Mouse (Mus musculus) ES-E14 (cell line): ENCODE data around the gene Tbc1d2b. TPM values are rescaled to one million over a fixed set of nuclear protein-coding genes. Genes with fewer than 3 reads are reported as not detected.
A peak's percentile ranks its signal among the peaks of the same experiment; 100 is the strongest.

ENCODE experiments used
- DNase-seq: peaks from one replicate; pipeline ENCODE4 v3.0.0-alpha.2; 2013; ENCODE audit warnings: low read depth, low spot score
- H3K27ac ChIP-seq: 2 replicates; pipeline ENCODE4 v1.5.1; 2012; ENCODE audit warnings: low read depth, mild to moderate bottlenecking, low read length, moderate library complexity, mixed read lengths; ENCODE audit not compliant: poor library complexity, insufficient read depth, severe bottlenecking
- H3K36me3 ChIP-seq: 2 replicates; pipeline ENCODE4 v1.6.1; 2012; ENCODE audit warnings: mild to moderate bottlenecking, low read length, moderate library complexity, mixed read lengths; ENCODE audit not compliant: control insufficient read depth, poor library complexity, insufficient read depth, severe bottlenecking
- H3K4me1 ChIP-seq, 2 experiments: fragments of 150-350 bp in 1 of 2; sonication (generic) in 1 of 2; 2 replicates each; pipeline ENCODE4 v1.6.1; 2012; ENCODE audit warnings: low read length in 2 of 2, mild to moderate bottlenecking in 1 of 2, mixed read lengths in 1 of 2; ENCODE audit not compliant: control insufficient read depth in 2 of 2, insufficient read depth in 2 of 2, poor library complexity in 1 of 2
- H3K4me3 ChIP-seq, 2 experiments: fragments of 150-350 bp in 1 of 2; sonication (generic) in 1 of 2; 2 replicates each; pipeline ENCODE4 v1.5.1; 2012; ENCODE audit warnings: low read length in 2 of 2, low read depth in 1 of 2, mild to moderate bottlenecking in 1 of 2, mixed read lengths in 1 of 2; ENCODE audit not compliant: insufficient read depth in 1 of 2, poor library complexity in 1 of 2, severe bottlenecking in 1 of 2
- H3K9ac ChIP-seq: 2 replicates; pipeline ENCODE4 v1.6.1; 2012; ENCODE audit warnings: low read depth, mild to moderate bottlenecking, low read length, mixed read lengths; ENCODE audit not compliant: poor library complexity, insufficient read depth, severe bottlenecking
- H3K9me3 ChIP-seq: fragments of 150-350 bp; sonication (generic); 2 replicates; pipeline ENCODE4 v1.6.1; 2012; ENCODE audit warnings: low read depth, mild to moderate bottlenecking, low read length; ENCODE audit not compliant: control insufficient read depth, insufficient read depth
- CHD2 ChIP-seq: IDR thresholded peaks from 2 replicates; pipeline ENCODE4 v1.6.1; 2014; ENCODE audit warnings: mild to moderate bottlenecking, low read depth, low read length, inconsistent platforms
- HCFC1 ChIP-seq: IDR thresholded peaks from 2 replicates; pipeline ENCODE4 v1.6.1; 2012; ENCODE audit warnings: low read length, inconsistent platforms, borderline replicate concordance; ENCODE audit not compliant: insufficient read depth
- MAFK ChIP-seq: IDR thresholded peaks from 2 replicates; pipeline ENCODE4 v1.6.1; 2014; ENCODE audit warnings: mild to moderate bottlenecking, low read depth, low read length, inconsistent platforms; ENCODE audit not compliant: insufficient read depth
- ZC3H11A ChIP-seq: IDR thresholded peaks from 2 replicates; pipeline ENCODE4 v1.6.1; 2012; ENCODE audit warnings: low read depth, mild to moderate bottlenecking, inconsistent platforms, low read length, borderline replicate concordance
- ZNF384 ChIP-seq: IDR thresholded peaks from 2 replicates; pipeline ENCODE4 v1.6.1; 2012; ENCODE audit warnings: low read depth, low read length, inconsistent platforms
- in situ Hi-C, 2 experiments: fragments of 600-800 bp; cut with MboI; formaldehyde crosslinking; loops; one replicate each; pipeline ENCODE4 v1.15.1; 2025; ENCODE audit warnings: low sequenced_read_pairs in 2 of 2, inconsistent platforms in 1 of 2; ENCODE audit not compliant: unreplicated experiment in 2 of 2
- total RNA-seq: library from RNA; depleted of rRNA; stranded (reverse); fragments of 300-350 nt; gene quantifications from 2 replicates; pipeline ENCODE4 v1.2.3, GENCODE M21; 2012

The Tbc1d2b gene
- total RNA-seq, 1 experiment = 10.2 TPM

DNA sequence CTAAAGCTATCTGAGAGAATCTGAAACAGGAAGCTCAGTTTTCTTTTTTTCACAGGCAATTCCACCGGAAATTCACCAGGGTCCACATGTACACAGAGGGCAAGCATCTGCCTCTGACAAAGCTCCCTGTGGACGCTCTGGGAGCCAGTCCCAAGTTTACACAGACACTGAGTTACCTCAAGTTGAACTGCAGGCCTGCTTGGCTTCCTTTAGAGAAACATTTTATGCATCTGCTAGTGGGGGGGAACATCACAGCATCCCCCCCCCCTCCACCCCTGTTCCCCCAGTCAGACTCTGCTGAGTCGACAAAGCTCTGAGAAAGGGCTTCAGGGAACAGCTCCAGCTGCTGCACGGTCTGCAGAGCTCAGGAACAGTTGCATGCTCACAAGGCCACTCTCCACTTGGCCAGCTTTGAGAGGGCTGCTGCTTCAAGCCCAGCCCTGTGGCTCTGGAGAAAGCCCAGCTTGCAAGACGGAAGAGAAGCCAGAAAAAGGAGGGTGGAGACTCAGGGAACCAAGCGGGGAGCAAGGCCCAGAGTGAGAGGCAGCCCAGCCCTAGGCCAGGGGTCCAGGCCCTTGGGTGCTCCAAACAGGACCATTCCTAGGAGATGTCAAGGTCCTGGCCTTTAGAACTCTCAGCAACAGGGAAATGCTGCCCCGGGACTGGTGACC, 1.5 kb downstream of the Tbc1d2b start:
- TF ChIP-seq ZC3H11A (no peak), CHD2 (no peak), ZNF384 (no peak), MAFK (no peak), HCFC1 (no peak)
- Histone ChIP-seq H3K9me3 (no peaks in the 10 kb centered on the region), H3K4me1 (peaks cover 0 to 6% of the 10 kb centered on the region in 2 experiments; a peak in 2 of 4 replicates), H3K9ac (no peak overlapping the region), H3K27ac (no peak overlapping the region), H3K36me3 (no peaks in the 10 kb centered on the region), H3K4me3 (peak overlapping the region in 1 of 2 experiments; percentile 89; a peak in 2 of 4 replicates)
- in situ Hi-C loops = no loop called here
- no peak for DNase-seq

- H3K36me3 ChIP-seq = no peaks in the 10 kb centered on the region
- in situ Hi-C loops = no loop called here
- peaks cover 0 to 7% of the 10 kb centered on the region in 2 experiments; a peak in 2 of 4 replicates for H3K4me1 ChIP-seq
- no peaks in the 10 kb centered on the region for H3K9me3 ChIP-seq
- no peak for TF ChIP-seq MAFK
- TF ChIP-seq CHD2 = no peak
- no peak for TF ChIP-seq ZNF384
- no peak for TF ChIP-seq ZC3H11A
- no peak overlapping the region for H3K9ac ChIP-seq
- DNase-seq = no peak
- no peak overlapping the region for H3K4me3 ChIP-seq
- no peak overlapping the region for H3K27ac ChIP-seq
Observed at GRCm38 (mm10) chr9:90266926-90267325, 3.7 kb downstream of the Tbc1d2b start.

- H3K4me3 ChIP-seq = no peak overlapping the region
- in situ Hi-C loops = no loop called here
- H3K4me1 ChIP-seq = peaks cover 0 to 4% of the 10 kb centered on the region in 2 experiments; a peak in 2 of 4 replicates
- H3K36me3 ChIP-seq = no peaks in the 10 kb centered on the region
- DNase-seq = no peak
- no peak overlapping the region for H3K9ac ChIP-seq
- no peaks in the 10 kb centered on the region for H3K9me3 ChIP-seq
- TF ChIP-seq CHD2 (no peak), MAFK (no peak), ZC3H11A (no peak), HCFC1 (no peak), ZNF384 (no peak)
- no peak overlapping the region for H3K27ac ChIP-seq
Observed at GRCm38 (mm10) chr9:90266059-90266458, 4.5 kb downstream of the Tbc1d2b start.

GRCm38 (mm10) chr9:90265322-90266039, 5.1 kb downstream of the Tbc1d2b start:
- in situ Hi-C loops = no loop called here
- Histone ChIP-seq H3K36me3 (no peaks in the 10 kb centered on the region), H3K27ac (no peak overlapping the region), H3K9ac (no peak overlapping the region), H3K4me3 (no peak overlapping the region), H3K9me3 (no peaks in the 10 kb centered on the region), H3K4me1 (peaks cover 0 to 4% of the 10 kb centered on the region in 2 experiments; a peak in 2 of 4 replicates)
- no peak for TF ChIP-seq HCFC1
- no peak for TF ChIP-seq MAFK
- no peak for TF ChIP-seq ZNF384
- TF ChIP-seq ZC3H11A = no peak
- no peak for TF ChIP-seq CHD2
- no peak for DNase-seq
